Mouse (Mus musculus) brown adipose tissue, adult 24 weeks (tissue): ENCODE measurements around the gene Zfp524. TPM values are rescaled to one million over a fixed set of nuclear protein-coding genes. Genes with fewer than 3 reads are reported as not detected.

Experiments
- H3K27ac ChIP-seq: fragments of 200-500 bp; replicated peaks from 2 replicates; pipeline ENCODE4 v1.5.1; 2012; ENCODE audit warnings: low read depth, mild to moderate bottlenecking, low read length
- H3K4me1 ChIP-seq: fragments of 200-500 bp; 2 replicates; pipeline ENCODE4 v1.6.1; 2012; ENCODE audit warnings: low read length, mixed read lengths; ENCODE audit not compliant: control insufficient read depth, insufficient read depth, insufficient read length
- H3K4me3 ChIP-seq: fragments of 200-500 bp; 2 replicates; pipeline ENCODE4 v1.5.1; 2012; ENCODE audit warnings: low read depth, mild to moderate bottlenecking, low read length, moderate library complexity; ENCODE audit not compliant: insufficient read depth
- polyA plus RNA-seq: library from polyadenylated mRNA; stranded (reverse); fragments of >200 nt; gene quantifications from 2 replicates; pipeline ENCODE4 v1.2.4, GENCODE M21; 2012; ENCODE audit not compliant: missing spikeins, insufficient read depth, insufficient read length

Zfp524 gene
- polyA plus RNA-seq, 1 experiment: 19.4 TPM

DNA sequence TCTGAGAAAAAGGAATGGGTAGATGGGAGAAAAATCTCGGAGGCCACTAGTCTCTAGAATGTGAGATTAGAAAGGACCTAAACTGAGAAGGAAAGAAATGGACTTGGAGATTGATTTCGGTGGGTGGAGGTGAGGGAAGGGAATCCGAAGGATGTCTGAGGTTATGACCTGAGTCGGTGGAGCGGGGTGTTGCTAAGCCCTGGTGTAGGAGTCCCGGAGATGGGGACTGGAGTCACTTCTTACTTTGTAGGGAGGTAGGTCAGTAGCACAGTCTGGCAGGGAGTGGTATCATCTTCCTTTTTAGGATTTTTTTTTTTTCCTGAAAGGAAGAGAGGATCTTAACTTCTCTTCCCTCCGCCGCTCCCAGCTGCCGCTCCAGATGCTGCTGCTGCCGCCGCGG lies 38.2 kb downstream of the Zfp524 start:
- peak overlapping the region; percentile 65 for H3K4me3 ChIP-seq
- H3K4me1 ChIP-seq: no peaks in the 10 kb centered on the region; the same call in 1 of the 2 replicates
- no peak overlapping the region for H3K27ac ChIP-seq

DNA sequence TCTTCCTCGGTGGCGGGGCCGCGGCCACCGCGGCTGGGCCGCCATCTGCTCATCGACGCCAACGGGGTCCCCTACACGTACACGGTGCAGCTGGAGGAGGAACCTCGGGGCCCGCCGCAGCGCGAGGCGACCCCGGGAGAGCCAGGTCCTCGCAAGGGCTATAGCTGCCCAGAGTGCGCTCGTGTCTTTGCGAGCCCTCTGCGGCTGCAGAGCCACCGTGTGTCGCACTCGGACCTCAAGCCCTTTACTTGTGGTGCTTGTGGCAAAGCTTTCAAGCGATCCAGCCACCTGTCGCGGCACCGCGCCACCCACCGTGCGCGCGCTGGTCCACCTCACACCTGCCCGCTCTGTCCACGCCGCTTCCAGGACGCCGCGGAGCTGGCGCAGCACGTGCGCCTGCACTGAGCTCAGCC lies 38.7 kb downstream of the Zfp524 start:
- no peak overlapping the region for H3K27ac ChIP-seq
- peak overlapping the region; percentile 8; the same call in 1 of the 2 replicates for H3K4me3 ChIP-seq
- no peaks in the 10 kb centered on the region; the same call in 1 of the 2 replicates for H3K4me1 ChIP-seq

DNA sequence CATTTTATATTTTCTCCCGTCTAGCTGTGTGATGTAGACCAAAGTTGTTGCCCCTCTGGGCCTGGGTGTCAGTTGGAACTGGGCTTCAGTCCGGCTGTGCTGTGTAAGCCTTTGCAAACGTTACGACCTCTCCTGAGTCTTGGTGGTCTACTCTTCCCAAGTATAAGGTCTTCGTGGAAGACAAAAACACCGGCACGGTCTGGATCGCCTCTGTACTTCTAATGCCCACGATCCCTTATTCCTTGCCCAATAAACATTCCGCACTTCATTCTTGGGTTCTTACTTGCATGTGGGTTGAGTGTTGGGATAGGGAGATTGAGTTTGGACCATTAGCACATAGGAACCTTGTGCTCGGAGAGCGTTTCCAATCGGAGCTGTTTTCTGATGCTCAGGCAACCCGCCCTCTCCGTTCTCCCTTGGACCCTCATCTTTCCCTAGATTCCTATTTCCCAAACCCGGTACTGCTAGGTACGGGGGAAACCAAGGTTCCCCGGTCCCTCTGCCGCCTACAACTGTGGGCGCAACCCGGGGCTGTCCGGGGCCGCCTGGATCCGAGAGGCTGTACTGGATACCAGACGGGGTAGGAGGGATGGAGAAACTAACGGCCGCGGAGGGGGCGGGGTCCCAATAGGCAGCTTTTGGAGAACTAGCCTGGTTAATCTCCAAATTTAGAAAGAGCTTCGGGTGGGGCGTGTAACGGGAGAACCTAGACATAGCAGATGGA lies 39.4 kb downstream of the Zfp524 start:
- H3K4me3 ChIP-seq: no peak overlapping the region; the same call in 1 of the 2 replicates
- H3K4me1 ChIP-seq: no peaks in the 10 kb centered on the region; the same call in 1 of the 2 replicates
- no peak overlapping the region for H3K27ac ChIP-seq

DNA sequence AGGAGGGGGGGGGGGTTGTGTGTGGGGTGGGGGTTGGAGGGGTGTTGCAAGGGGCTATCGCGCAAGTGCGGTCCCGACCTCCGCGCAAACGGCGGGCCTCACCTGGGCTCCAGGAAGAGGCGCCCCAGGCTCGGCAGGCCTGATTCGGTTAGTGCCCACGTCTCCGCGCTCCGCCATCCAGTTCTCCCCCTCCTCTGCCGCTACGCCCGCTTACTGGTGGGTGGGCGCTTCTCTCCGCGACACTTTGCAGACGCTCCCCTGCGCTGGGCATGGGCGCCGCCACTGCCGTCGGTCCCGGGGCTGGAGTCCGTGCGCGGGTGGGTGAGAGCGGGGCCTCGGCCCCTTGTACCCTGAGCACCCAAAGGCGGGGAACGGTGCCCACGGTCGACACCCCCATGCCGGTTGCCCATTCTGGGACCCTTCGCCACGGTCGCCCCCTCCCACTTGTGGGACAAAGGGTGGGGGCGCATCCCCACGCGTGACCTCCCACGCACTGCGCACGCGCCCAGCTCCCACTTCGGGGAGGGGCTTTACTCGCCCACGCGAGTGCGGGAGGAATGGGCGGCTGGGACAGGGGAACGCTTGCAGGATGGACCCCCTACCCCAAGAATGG lies 42.5 kb downstream of the Zfp524 start:
- Histone ChIP-seq H3K27ac (no peak overlapping the region), H3K4me1 (no peaks in the 10 kb centered on the region; the same call in 1 of the 2 replicates), H3K4me3 (no peak overlapping the region)

DNA sequence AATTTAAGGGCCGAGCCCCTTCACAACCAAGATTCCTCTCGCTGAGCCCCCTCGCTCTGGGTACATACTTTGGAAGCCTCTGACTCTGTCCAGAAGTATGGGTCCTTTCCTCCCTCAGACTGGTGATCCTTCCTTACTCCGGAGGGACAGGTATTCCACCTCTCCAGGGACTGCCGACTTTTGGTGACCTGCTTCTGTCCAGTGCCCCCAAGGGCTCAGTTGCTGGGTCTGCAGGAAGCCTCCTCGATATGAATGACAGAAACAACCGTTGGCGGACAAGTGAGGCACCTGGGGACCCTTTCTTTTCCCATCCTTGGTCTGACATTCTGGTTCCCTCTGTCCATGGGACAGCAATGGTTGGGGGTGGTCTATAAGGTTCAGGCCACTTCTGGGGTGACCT lies 43.2 kb downstream of the Zfp524 start:
- Histone ChIP-seq H3K4me1 (no peaks in the 10 kb centered on the region), H3K4me3 (no peak overlapping the region), H3K27ac (no peak overlapping the region)

DNA sequence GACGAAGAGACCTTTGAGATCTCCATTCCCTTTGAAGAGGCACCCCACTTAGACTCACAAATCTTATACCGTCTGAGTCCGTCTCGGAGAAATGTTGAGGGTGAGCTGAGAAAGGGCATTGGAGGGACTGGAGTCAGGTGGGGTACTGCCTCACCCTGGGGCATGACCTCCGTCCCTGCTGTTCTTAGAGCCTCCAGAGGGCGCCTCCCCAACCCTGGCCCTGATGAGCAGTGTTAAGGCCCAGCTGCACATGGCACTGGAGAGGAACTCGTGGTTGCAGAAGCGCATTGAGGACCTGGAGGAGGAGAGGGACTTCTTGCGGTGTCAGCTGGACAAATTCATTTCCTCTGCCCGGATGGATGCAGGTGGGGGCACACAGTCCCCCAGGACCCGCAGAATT lies 43.6 kb downstream of the Zfp524 start:
- H3K4me1 ChIP-seq: no peaks in the 10 kb centered on the region
- no peak overlapping the region for H3K4me3 ChIP-seq
- no peak overlapping the region for H3K27ac ChIP-seq

DNA sequence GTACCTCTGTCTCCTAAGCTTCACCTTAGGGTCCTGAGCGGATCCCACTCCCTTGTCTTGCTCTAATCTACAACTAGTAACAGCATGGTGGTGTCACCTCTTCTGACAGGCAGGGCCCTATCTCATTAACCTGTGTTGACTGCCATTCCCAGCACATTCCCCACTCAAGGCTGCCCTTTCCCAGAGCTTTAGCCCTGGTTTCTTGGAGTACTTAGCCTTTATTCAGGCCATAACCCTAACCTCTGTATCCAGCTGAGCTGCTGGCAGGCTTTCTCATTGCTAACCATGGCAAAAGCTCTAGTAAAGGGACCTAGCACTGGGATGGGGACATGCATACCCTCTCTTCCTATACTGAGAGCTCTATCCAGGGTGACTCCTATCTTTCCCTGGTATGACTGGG lies 44.4 kb downstream of the Zfp524 start:
- H3K4me3 ChIP-seq: no peak overlapping the region
- no peak overlapping the region for H3K27ac ChIP-seq
- 0 out of 2 replicates have a peak, but pooled peaks cover 2% of the 10 kb centered on the region for H3K4me1 ChIP-seq

DNA sequence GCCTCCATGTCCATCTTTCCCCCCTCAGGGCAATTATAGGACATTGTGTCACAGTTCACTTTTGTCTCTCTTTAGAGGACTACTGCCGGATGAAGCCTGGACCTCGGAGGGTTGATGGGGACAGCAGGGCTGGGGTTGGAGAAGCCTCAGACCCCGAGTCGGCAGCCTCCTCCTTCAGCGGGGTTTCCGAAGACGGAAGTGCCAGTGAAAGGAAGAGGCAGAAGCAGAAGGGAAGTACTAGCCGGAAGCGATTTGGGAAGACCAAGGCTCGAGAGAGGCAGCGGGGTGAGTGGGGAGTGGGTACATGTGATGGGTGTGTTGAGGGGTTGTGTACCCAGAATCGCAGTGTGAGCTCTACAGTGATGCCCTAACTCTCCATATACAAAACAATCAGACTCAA lies 45.2 kb downstream of the Zfp524 start:
- peaks cover 7% of the 10 kb centered on the region; the same call in 1 of the 2 replicates for H3K4me1 ChIP-seq
- H3K27ac ChIP-seq: no peak overlapping the region
- no peak overlapping the region for H3K4me3 ChIP-seq

DNA sequence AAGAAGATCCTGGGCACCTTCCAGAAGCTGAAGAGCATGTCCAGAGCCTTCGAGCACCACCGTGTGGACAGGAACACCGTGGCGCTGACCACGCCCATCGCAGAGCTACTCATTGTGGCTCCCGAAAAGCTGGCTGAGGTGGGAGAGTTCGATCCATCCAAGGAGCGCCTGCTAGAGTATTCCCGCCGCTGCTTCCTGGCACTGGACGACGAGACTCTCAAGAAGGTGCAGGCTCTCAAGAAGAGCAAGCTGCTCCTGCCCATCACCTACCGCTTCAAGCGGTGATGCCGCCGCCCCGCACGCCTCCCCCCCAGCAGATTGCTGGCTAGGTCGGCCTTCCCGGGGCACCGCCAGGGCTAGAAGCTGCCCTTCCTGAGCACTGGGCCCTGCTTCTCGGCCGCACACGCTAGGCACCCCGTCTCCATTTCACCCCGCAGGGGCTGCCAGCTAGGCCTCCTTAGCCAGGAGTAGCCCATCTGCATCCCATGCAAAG lies 46.1 kb downstream of the Zfp524 start:
- Histone ChIP-seq H3K27ac (peak overlapping the region; percentile 93), H3K4me1 (peaks cover 9% of the 10 kb centered on the region; the same call in 1 of the 2 replicates), H3K4me3 (peak overlapping the region; percentile 93)

DNA sequence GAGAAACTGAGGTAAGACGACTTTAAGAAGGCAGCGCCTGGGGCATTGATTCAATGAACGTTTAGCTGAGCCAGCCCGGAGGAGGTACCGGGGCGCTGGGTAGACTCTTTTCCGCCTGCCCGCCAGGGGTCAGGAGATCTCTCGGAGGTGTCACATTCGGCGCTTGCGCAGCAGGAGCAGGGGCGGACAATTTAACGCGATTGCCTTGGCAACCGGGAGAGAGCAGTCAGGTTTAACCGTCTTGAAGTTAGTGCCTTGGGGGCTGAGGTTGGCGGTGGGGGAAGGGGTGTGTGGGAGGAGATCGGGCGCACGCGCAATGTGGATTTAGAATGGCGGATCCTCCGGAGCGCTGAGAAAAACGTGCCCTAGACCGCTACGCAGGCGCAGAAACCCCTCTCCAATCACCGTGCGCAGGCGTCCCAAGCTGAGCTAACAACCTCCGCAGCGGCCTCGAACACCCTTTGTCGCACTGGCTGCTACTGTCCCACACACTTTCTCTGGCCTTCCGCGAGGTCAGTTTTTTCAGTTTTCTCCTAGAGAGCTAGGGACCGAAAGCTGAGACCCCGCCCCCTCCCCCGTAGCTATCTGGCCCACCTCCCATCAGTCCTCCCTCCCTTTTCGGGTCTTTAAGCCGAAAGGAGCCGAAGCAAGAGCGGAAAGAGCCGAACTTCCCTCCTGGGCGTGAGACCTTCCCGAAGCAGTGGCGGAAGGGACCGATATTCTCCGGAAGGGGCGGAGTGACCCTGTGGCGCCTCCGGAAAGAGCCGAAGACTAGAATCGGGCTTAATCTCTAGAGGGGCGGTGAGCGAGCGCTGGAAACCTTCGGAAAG lies 46.9 kb downstream of the Zfp524 start:
- H3K4me1 ChIP-seq: peaks cover 9% of the 10 kb centered on the region; the same call in 1 of the 2 replicates
- H3K27ac ChIP-seq: peak overlapping the region; percentile 99
- H3K4me3 ChIP-seq: peak overlapping the region; percentile 93

DNA sequence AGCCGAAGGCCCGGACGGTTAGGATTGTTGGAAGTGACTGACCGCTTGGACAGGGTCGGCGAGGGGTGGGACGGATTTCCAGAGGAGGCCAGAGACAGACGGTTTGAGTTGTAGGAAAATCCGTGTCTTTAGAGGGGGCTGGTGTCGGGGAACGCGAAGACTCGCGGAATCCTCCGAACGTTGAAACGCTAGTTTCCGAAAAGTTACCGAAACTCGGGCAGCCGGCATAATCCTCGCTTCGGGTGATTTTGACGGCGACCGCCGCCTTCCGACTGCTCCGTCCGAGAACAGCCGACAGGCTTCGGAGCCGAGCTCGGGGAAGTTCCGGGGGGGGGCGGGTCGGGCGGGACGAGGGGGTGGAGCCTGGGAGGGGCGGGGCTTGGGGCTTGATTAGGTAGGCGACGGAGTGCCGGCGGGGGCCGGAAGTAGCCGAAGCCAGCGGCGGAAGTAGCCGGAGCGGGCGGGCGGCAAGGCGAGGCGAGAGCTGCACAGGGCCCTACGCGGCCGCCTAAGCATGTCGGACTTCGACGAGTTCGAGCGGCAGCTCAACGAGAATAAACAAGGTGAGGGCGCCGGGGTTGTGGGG lies 47.7 kb downstream of the Zfp524 start, which contains the start of gene U2af2:
U2af2 (plus strand) TSS at position 370 of the 586 bp plus-strand sequence.
- H3K4me3 ChIP-seq: peak within 1 kb of the TSS; percentile 93
- H3K27ac ChIP-seq: peak within 1 kb of the TSS; percentile 99
- H3K4me1 ChIP-seq: peaks cover 9% of the 10 kb centered on the region; the same call in 1 of the 2 replicates

DNA sequence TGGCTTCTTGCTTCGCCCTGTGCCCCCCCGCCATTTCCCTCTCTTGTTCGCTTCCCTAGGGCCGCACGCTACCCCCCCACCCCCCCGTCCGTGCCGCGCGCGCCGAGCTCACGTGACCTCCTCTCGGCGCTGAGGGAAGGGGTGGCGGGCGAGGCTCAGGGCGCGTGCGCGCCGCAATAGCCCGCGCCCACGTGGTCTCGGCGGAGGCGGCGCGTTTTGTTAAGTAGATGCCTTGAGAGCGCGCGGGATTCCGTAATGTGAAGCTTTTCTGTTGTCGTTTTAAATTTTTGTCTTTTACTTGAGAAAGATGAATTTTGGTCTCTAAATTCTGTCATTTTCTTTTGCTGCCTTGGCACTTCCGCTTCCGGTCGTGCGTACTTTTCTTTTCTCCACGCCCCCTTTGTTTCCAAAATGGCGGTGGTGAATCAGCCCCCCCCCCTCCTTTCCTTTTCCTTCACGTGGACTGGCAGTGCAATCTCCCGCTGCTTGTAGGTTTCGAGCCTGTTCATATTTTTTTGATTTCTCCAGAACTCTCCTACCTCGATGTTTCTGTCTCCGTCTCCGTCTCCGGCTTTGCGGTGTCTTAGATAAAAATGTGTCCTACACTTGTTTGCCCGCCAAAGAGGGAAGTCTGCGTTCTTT lies 48.3 kb downstream of the Zfp524 start:
- H3K27ac ChIP-seq: peak overlapping the region; percentile 92
- peak overlapping the region; percentile 82 for H3K4me3 ChIP-seq
- H3K4me1 ChIP-seq: peaks cover 9% of the 10 kb centered on the region; the same call in 1 of the 2 replicates

DNA sequence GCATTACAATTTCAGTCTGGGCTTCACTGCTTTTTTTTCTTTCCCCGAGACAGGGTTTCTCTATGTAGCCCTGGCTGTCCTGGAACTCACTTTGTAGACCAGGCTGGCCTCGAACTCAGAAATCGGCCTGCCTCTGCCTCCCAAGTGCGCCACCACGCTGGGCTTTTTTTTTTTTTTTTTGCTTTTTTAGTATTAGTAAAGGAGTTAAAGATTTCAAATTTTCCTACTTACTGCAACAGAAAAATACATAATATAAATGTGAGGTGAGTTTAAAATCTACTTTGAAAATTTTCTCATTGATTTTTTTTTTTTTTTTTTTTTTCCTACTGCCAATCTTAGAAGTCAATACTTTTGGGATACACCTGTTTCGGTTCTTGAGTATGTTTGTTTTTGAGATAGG lies 50.7 kb downstream of the Zfp524 start:
- no peak overlapping the region for H3K27ac ChIP-seq
- peaks cover 9% of the 10 kb centered on the region; the same call in 1 of the 2 replicates for H3K4me1 ChIP-seq
- no peak overlapping the region for H3K4me3 ChIP-seq
